In genomic region chr2:157279416-157279800, GRCm38 (mm10) we compare ENCODE assay signal across 8 mouse cellular contexts. TPM values are rescaled to one million over a fixed set of nuclear protein-coding genes. Genes with fewer than 3 reads are reported as not detected.
DNase-seq lines count a peak whose midpoint lies in the region; ATAC-seq and TF ChIP-seq lines count a peak whose summit lies in the region.

Mroh8 (minus strand) TSS chr2:157279549.

- H3K4me1 ChIP-seq in midbrain, postnatal 0 days (ENCODE audit: insufficient read depth, low read length) = peaks cover 11% of the 10 kb centered on the region

- ATAC-seq in erythroid progenitor cell, adult 5-6 weeks (replicated peaks; ENCODE audit: low FRiP score, poor library complexity, severe bottlenecking) = peak; percentile 26
- peak; percentile 82 for ATAC-seq in midbrain, postnatal 0 days (ENCODE audit: low FRiP score)
- no peak for ATAC-seq in inflammation-experienced regulatory T-cells, adult 6 months

- peaks cover 7% of the 10 kb centered on the region; the same call in 1 of the 2 replicates for H3K36me3 ChIP-seq in midbrain, postnatal 0 days (ENCODE audit: insufficient read depth, low read length)

- no peak for TF ChIP-seq CTCF in gastrocnemius, adult 2 months (IDR thresholded peaks at IDR 0.05)
- TF ChIP-seq CTCF in left cerebral cortex, adult 2 months (IDR thresholded peaks at IDR 0.05) = no peak
- no peak for TF ChIP-seq CTCF in midbrain, postnatal 0 days (IDR thresholded peaks at IDR 0.05)

- H3K27me3 ChIP-seq in midbrain, postnatal 0 days (ENCODE audit: insufficient read depth, low read length) = no peaks in the 10 kb centered on the region

- 2% methylated on average over 21 of the region's 32 CpGs for WGBS in midbrain, postnatal 0 days

- H3K27ac ChIP-seq in gastrocnemius, adult 2 months = peak within 1 kb of the TSS; percentile 99
- peak within 1 kb of the TSS; percentile 99 for H3K27ac ChIP-seq in left cerebral cortex, adult 2 months
- peak within 1 kb of the TSS; percentile 91 for H3K27ac ChIP-seq in midbrain, postnatal 0 days (ENCODE audit: low read depth, low read length)

- peak within 1 kb of the TSS; percentile 87 for H3K9ac ChIP-seq in midbrain, postnatal 0 days (replicated peaks; ENCODE audit: low read length, poor library complexity, severe bottlenecking)

- no peaks in the 10 kb centered on the region for H3K9me3 ChIP-seq in midbrain, postnatal 0 days (ENCODE audit: low read length)

- intact Hi-C loops in gastrocnemius, adult 2 months (cut with DNase I) = loop anchor here (5.0 kb wide), 2 partner anchors 77 to 288 kb away; partner anchors contain the start of gene Rbl1
- intact Hi-C loops in left cerebral cortex, adult 2 months (cut with DNase I) = loop anchor here (5.0 kb wide), 2 partner anchors 77 to 142 kb away; partner anchors contain the start of genes Rbl1 and Samhd1

- peak within 1 kb of the TSS; percentile 66 for H3K4me2 ChIP-seq in midbrain, postnatal 0 days (ENCODE audit: low read depth, low read length, poor library complexity, severe bottlenecking)

- no peak for DNase-seq in gastrocnemius, adult 2 months
- DNase-seq in gastrocnemius, postnatal 10 days = no peak
- DNase-seq in right cerebral cortex, postnatal 36 days (ENCODE audit: low spot score in 2 of 2) = peak; percentile 60 to 62
- no peak for DNase-seq in right cerebral cortex, postnatal 14 days
- DNase-seq in left cerebral cortex, adult 2 months (ENCODE audit: extremely low spot score in 1 of 2, low spot score in 2 of 2) = peak; percentile 77
- DNase-seq in midbrain, postnatal 0 days (ENCODE audit: low spot score) = peak; percentile 61

- peak within 1 kb of the TSS; percentile 85 for H3K4me3 ChIP-seq in gastrocnemius, adult 2 months
- H3K4me3 ChIP-seq in left cerebral cortex, adult 2 months = peak within 1 kb of the TSS; percentile 68
- H3K4me3 ChIP-seq in midbrain, postnatal 0 days (ENCODE audit: low read depth, low read length) = peak within 1 kb of the TSS; percentile 95

RNA-seq across cellular contexts. Expression of gene Mroh8, which starts in this region (rescaled TPM):
- 1 to 10 TPM in 1 of 2 experiments, under 1 TPM in 1; 0.46 to 1.1 TPM for total RNA-seq in gastrocnemius, adult 2 months (2021)
- total RNA-seq in gastrocnemius, postnatal 10 days (2021) = under 1 TPM; 0.18 to 0.47 TPM
- not detected in 2 replicates for total RNA-seq in erythroid progenitor cell, adult 5-6 weeks (2015; ENCODE audit: low replicate concordance)
- total RNA-seq in erythroid progenitor cell, adult 5-6 weeks (2017; ENCODE audit: low replicate concordance) = not detected in 2 replicates
- total RNA-seq in left cerebral cortex, adult 2 months (2021) = 1 to 10 TPM; 1.6 to 2.4 TPM
- total RNA-seq in midbrain, postnatal 0 days (2014; rRNA removed) = 0.09 and 0.66 TPM in 2 replicates
- polyA plus RNA-seq in midbrain, postnatal 0 days (2015; fragmentation: Nextera tagmentation; extraction: Ambion mirVana) = 0.44 and 0.47 TPM in 2 replicates
- under 1 TPM in 1 of 3 experiments, not detected in 2; 0.09 TPM for polyA plus RNA-seq in inflammation-experienced regulatory T-cells, adult 6 months (2017; shearing (Covaris generic))

Comparison
In these comparisons a context has a peak if more than half of its experiments do, and no peak if none do; other contexts are left out.
1. DNase-seq: peak in right cerebral cortex, postnatal 36 days (2 of 2) and left cerebral cortex, adult 2 months (2 of 2); none in gastrocnemius, adult 2 months (single experiment), gastrocnemius, postnatal 10 days (single experiment) and right cerebral cortex, postnatal 14 days (single experiment).
2. Peak in ATAC-seq in erythroid progenitor cell, adult 5-6 weeks; RNA of the gene not detected or under 1 TPM.
3. Peak in DNase-seq, ATAC-seq, H3K4me3 ChIP-seq, H3K27ac ChIP-seq, H3K9ac ChIP-seq and H3K4me2 ChIP-seq in midbrain, postnatal 0 days; RNA of the gene not detected or under 1 TPM.
4. Peak in every context shown above with its lines, with median percentiles within 50 percentile points of each other: H3K27ac ChIP-seq and H3K4me3 ChIP-seq.